Mouse (Mus musculus) hindbrain, embryonic 16.5 days (tissue): Measurements from ENCODE around the gene Olfr1230. TPM values are rescaled to one million over a fixed set of nuclear protein-coding genes. Genes with fewer than 3 reads are reported as not detected.

Experiments
- ATAC-seq: fragments of 200-750 bp; cut with Nextera tagmentation; 2 replicates; pipeline ENCODE4 v1.8.0; 2017; ENCODE audit warnings: moderate TSS enrichment, moderate library complexity
- H3K27ac ChIP-seq: fragments of 300-500 bp; sonication (generic); 2 replicates; pipeline ENCODE4 v1.5.1; 2014; ENCODE audit warnings: low read depth, mild to moderate bottlenecking, control low read depth, low read length, moderate library complexity
- H3K27me3 ChIP-seq: fragments of 300-500 bp; sonication (generic); replicated peaks from 2 replicates; pipeline ENCODE4 v1.6.1; 2014; ENCODE audit warnings: low read length; ENCODE audit not compliant: control insufficient read depth, insufficient read depth
- H3K36me3 ChIP-seq: fragments of 300-500 bp; sonication (generic); 2 replicates; pipeline ENCODE4 v1.6.1; 2014; ENCODE audit warnings: mild to moderate bottlenecking, low read length, moderate library complexity, mixed read lengths; ENCODE audit not compliant: control insufficient read depth, insufficient read depth
- H3K4me1 ChIP-seq: fragments of 300-500 bp; sonication (generic); 2 replicates; pipeline ENCODE4 v1.6.1; 2014; ENCODE audit warnings: low read depth, low read length; ENCODE audit not compliant: control insufficient read depth, insufficient read depth
- H3K4me2 ChIP-seq: fragments of 300-500 bp; sonication (generic); 2 replicates; pipeline ENCODE4 v1.6.1; 2014; ENCODE audit warnings: mild to moderate bottlenecking, low read length, control low read depth, moderate library complexity
- H3K4me3 ChIP-seq: fragments of 300-500 bp; sonication (generic); 2 replicates; pipeline ENCODE4 v1.5.1; 2014; ENCODE audit warnings: mild to moderate bottlenecking, low read length, control low read depth, moderate library complexity
- H3K9ac ChIP-seq: fragments of 300-500 bp; sonication (generic); 2 replicates; pipeline ENCODE4 v1.6.1; 2014; ENCODE audit warnings: low read depth, mild to moderate bottlenecking, control low read depth, low read length, moderate library complexity
- H3K9me3 ChIP-seq: fragments of 300-500 bp; sonication (generic); 2 replicates; pipeline ENCODE4 v1.6.1; 2014; ENCODE audit warnings: mild to moderate bottlenecking, low read length, moderate library complexity; ENCODE audit not compliant: control insufficient read depth
- WGBS: fragments of 180-500 bp; shearing (Covaris S2); extraction: QIAGEN DNeasy Blood & Tissue Kit; methylation state at CpG from one replicate; pipeline ENCODE4 v1.1.7; 2014; 5-methylcytosine and 5-hydroxymethylcytosine counted together
- polyA plus RNA-seq: library from polyadenylated mRNA; unstranded; fragments of >200 nt; fragmentation: Nextera tagmentation; extraction: Ambion mirVana; gene quantifications from 2 replicates; pipeline ENCODE4 v1.2.1, GENCODE M21; 2015

The Olfr1230 gene
- not detected in 2 replicates for polyA plus RNA-seq

DNA sequence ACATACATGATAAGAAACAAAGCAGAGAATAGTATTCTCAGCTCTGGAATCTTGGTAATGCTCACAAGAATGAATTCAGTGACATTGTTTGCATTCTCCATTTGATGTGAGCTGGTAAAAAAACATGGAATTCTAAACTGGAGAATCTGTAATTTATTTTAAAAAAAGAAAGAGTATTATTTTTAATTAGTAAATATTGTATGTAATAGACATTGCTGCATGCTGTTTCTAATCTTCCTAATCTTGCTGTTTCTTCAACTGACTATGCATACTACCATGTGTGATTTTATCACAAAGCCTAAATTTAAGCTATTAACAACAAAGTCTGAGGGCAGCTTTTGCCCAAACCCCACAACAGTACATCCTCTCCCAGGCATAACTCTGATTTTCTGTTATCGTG lies at the start of gene Olfr1230:
Gene Olfr1230, minus strand, starts transcription at position 101 of the 400 bp plus-strand sequence.
- Histone ChIP-seq H3K27ac (no peak within 1 kb of the TSS), H3K4me1 (no peaks in the 10 kb centered on the region), H3K4me2 (no peak within 1 kb of the TSS), H3K27me3 (no peaks in the 10 kb centered on the region), H3K9me3 (no peaks in the 10 kb centered on the region), H3K36me3 (no peaks in the 10 kb centered on the region), H3K4me3 (no peak within 1 kb of the TSS), H3K9ac (no peak within 1 kb of the TSS)
- ATAC-seq = no peak
- WGBS = 85% methylated on average over 1 of the region's 1 CpGs

DNA sequence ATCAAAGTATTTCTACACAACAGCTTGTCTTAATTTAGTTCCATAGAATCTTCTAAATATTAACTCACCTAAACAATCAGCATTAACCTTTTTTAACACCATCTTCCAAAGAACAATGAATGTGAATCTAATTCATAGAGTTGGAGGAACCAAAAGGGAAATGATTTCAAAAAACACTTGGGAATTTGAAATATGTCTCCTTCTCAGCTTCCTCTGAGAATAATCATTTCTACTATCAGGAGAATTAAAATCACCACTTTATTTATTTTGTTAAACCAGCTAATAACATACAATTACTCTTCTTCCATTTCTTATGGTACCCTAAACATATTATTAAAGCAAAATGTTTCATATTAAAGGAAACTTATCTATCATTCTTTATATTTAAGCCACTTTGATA lies 45.2 kb upstream of the Olfr1230 start, which contains the start of gene Olfr1233:
Gene Olfr1233, minus strand, starts transcription at position 101 of the 400 bp plus-strand sequence.
- no peaks in the 10 kb centered on the region for H3K36me3 ChIP-seq
- H3K4me3 ChIP-seq = no peak within 1 kb of the TSS
- no peak within 1 kb of the TSS for H3K9ac ChIP-seq
- H3K4me1 ChIP-seq = no peaks in the 10 kb centered on the region
- no peaks in the 10 kb centered on the region for H3K27me3 ChIP-seq
- H3K9me3 ChIP-seq = no peaks in the 10 kb centered on the region
- no peak within 1 kb of the TSS for H3K4me2 ChIP-seq
- no peak within 1 kb of the TSS for H3K27ac ChIP-seq
- ATAC-seq = no peak

DNA sequence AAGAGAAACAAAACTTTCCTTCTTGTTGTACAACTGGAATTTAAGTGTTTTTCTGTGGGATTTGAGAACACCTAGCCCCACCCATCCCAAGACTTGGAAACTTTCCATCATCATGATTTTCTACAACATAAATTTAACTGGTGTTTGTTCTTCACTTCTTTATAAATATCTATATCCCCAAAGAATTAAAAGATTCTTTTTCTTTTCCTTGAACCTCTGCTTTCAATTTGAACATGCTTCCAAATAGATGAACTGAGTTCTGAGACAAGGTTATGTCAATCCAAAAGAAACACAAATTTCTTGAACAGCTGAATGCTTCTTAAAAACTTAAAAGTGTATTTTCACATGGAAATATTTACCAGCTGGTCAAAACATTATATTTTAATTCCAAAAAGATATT lies 32.5 kb upstream of the Olfr1230 start, which contains the start of gene Olfr1232:
Gene Olfr1232, minus strand, starts transcription at position 101 of the 400 bp plus-strand sequence.
- Histone ChIP-seq H3K4me1 (no peaks in the 10 kb centered on the region), H3K27me3 (no peaks in the 10 kb centered on the region), H3K27ac (no peak within 1 kb of the TSS), H3K4me3 (no peak within 1 kb of the TSS), H3K9me3 (no peaks in the 10 kb centered on the region), H3K4me2 (no peak within 1 kb of the TSS), H3K9ac (no peak within 1 kb of the TSS), H3K36me3 (no peaks in the 10 kb centered on the region)
- ATAC-seq = no peak

DNA sequence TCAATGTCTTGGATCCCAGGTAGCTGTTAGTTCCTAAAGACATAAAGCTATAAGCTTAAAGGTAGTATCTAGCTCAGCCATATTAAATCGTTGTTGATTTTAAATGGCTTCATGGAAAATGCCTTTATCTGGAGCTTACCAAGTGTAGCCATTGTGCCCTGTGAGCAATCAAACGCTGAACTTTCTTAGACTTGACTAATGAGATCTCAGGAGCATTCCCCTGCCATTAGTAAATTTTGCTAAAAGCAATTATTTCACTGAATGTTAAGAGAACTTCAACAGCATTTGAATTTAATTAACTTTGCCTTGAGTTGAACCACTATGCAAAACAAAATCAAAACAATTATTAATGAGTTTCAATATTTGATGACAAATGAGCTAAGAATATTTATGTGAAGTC lies 9.9 kb upstream of the Olfr1230 start, which contains the start of gene Olfr1231:
Gene Olfr1231, minus strand, starts transcription at position 101 of the 400 bp plus-strand sequence.
- no peak within 1 kb of the TSS for H3K4me2 ChIP-seq
- no peaks in the 10 kb centered on the region for H3K27me3 ChIP-seq
- no peak for ATAC-seq
- no peaks in the 10 kb centered on the region for H3K36me3 ChIP-seq
- no peaks in the 10 kb centered on the region for H3K4me1 ChIP-seq
- H3K9ac ChIP-seq = no peak within 1 kb of the TSS
- no peak within 1 kb of the TSS for H3K27ac ChIP-seq
- no peak within 1 kb of the TSS for H3K4me3 ChIP-seq
- H3K9me3 ChIP-seq = no peaks in the 10 kb centered on the region
- whole genome bisulfite sequencing = 70% methylated on average over 2 of the region's 2 CpGs

DNA sequence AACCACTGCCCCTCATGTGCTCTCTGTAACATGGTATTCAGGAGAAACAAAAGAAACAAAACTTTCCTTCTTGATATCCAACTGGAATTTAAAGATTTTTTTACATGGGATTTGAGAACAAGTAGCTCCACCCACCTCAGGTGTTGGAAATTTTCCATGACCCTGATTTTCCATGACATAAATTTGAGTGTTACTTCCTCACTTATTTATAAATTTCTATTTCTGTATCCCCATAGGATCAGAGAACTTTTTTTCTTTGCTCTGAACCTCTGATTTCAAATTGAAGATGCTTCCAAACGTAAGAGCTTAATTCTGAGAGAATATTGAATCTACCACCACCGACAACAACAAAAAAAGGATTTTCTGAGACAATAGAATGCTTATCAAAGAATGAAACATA lies 9.2 kb downstream of the Olfr1230 start, which contains the start of gene Olfr1229:
Gene Olfr1229, minus strand, starts transcription at position 101 of the 400 bp plus-strand sequence.
- no peak within 1 kb of the TSS for H3K27ac ChIP-seq
- H3K4me2 ChIP-seq = no peak within 1 kb of the TSS
- no peak within 1 kb of the TSS for H3K4me3 ChIP-seq
- no peak within 1 kb of the TSS for H3K9ac ChIP-seq
- H3K9me3 ChIP-seq = no peaks in the 10 kb centered on the region
- no peaks in the 10 kb centered on the region for H3K4me1 ChIP-seq
- WGBS = 84% methylated on average over 2 of the region's 2 CpGs
- no peaks in the 10 kb centered on the region for H3K36me3 ChIP-seq
- no peaks in the 10 kb centered on the region for H3K27me3 ChIP-seq
- no peak for ATAC-seq

DNA sequence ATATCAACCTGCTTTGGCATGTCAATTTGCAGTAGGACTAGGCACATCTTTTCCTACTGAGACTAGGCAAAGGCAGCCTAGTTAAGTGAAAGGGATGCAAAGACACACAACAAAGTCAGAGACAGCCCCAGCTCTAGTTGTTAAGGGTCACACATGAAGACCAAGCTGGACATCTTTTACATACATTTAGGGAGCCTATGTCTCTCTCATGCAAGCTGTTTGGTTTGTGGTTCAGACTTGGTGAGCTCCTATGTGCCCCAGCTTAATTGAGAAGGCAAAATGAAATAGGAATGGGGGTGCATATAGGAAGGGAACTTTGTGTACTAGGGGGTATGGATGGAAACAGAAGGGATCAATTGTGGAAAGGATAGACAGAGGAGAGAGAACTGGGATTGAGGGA lies 43.1 kb downstream of the Olfr1230 start, which contains the start of gene Olfr1228:
Gene Olfr1228, minus strand, starts transcription at position 101 of the 400 bp plus-strand sequence.
- Histone ChIP-seq H3K4me2 (no peak within 1 kb of the TSS), H3K4me1 (no peaks in the 10 kb centered on the region)
- no peak for ATAC-seq

More for the DNA sequence above, 43.1 kb downstream of the Olfr1230 start, which contains the start of gene Olfr1228:
- Histone ChIP-seq H3K9me3 (no peaks in the 10 kb centered on the region), H3K27me3 (no peaks in the 10 kb centered on the region), H3K9ac (no peak within 1 kb of the TSS), H3K36me3 (no peaks in the 10 kb centered on the region), H3K27ac (no peak within 1 kb of the TSS), H3K4me3 (no peak within 1 kb of the TSS)

Other genes with a start within 250 kb of the Olfr1230 start
- gene Olfr1218, start 236.1 kb downstream of the Olfr1230 start, polyA plus RNA-seq = not detected in 2 replicates
- gene Olfr1219, start 213.8 kb downstream of the Olfr1230 start, polyA plus RNA-seq = not detected in 2 replicates
- not detected in 2 replicates for gene Olfr1220, start 190.4 kb downstream of the Olfr1230 start, polyA plus RNA-seq
- not detected in 2 replicates for gene Olfr1221, start 180.0 kb downstream of the Olfr1230 start, polyA plus RNA-seq
- gene Olfr1222, start 164.2 kb downstream of the Olfr1230 start, polyA plus RNA-seq = not detected in 2 replicates
- not detected in 2 replicates for gene Olfr1223, start 145.7 kb downstream of the Olfr1230 start, polyA plus RNA-seq
- not detected in 2 replicates for gene Olfr1224-ps1, start 133.2 kb downstream of the Olfr1230 start, polyA plus RNA-seq
- gene Olfr1225, start 122.6 kb downstream of the Olfr1230 start, polyA plus RNA-seq = not detected in 2 replicates
- not detected in 2 replicates for gene Olfr1226, start 97.2 kb downstream of the Olfr1230 start, polyA plus RNA-seq
- gene Olfr1228, start 43.2 kb downstream of the Olfr1230 start, polyA plus RNA-seq = not detected in 2 replicates
- not detected in 2 replicates for gene Olfr1229, start 9.3 kb downstream of the Olfr1230 start, polyA plus RNA-seq
- not detected in 2 replicates for gene Olfr1231, start 9.8 kb upstream of the Olfr1230 start, polyA plus RNA-seq
- gene Olfr1232, start 32.4 kb upstream of the Olfr1230 start, polyA plus RNA-seq = not detected in 2 replicates
- not detected in 2 replicates for gene Olfr1233, start 45.1 kb upstream of the Olfr1230 start, polyA plus RNA-seq
- not detected in 2 replicates for gene Olfr1234, start 67.6 kb upstream of the Olfr1230 start, polyA plus RNA-seq
- gene Olfr1238, start 112.4 kb upstream of the Olfr1230 start, polyA plus RNA-seq = not detected in 2 replicates
- gene Olfr1239, start 123.1 kb upstream of the Olfr1230 start, polyA plus RNA-seq = not detected in 2 replicates
- not detected in 2 replicates for gene Olfr1240, start 145.7 kb upstream of the Olfr1230 start, polyA plus RNA-seq
- gene Olfr1241, start 189.9 kb upstream of the Olfr1230 start, polyA plus RNA-seq = not detected in 2 replicates
- not detected in 2 replicates for gene Olfr1242, start 201.1 kb upstream of the Olfr1230 start, polyA plus RNA-seq
- not detected in 2 replicates for gene Olfr1243, start 234.2 kb upstream of the Olfr1230 start, polyA plus RNA-seq